Mouse (Mus musculus) stomach, embryonic 16.5 days (tissue): ENCODE results near the gene Ankar. TPM values are rescaled to one million over a fixed set of nuclear protein-coding genes. Genes with fewer than 3 reads are reported as not detected.

Source experiments
- ATAC-seq: fragments of 200-750 bp; cut with Nextera tagmentation; 2 replicates; pipeline ENCODE4 v1.8.0; 2017; ENCODE audit warnings: moderate number of reproducible peaks, moderate TSS enrichment; ENCODE audit not compliant: insufficient read depth, low FRiP score
- H3K27ac ChIP-seq: fragments of 300-500 bp; sonication (generic); 2 replicates; pipeline ENCODE4 v1.5.1; 2014; ENCODE audit warnings: low read length
- H3K27me3 ChIP-seq: fragments of 300-500 bp; sonication (generic); 2 replicates; pipeline ENCODE4 v1.6.1; 2014; ENCODE audit warnings: low read length, control low read depth, mixed read lengths; ENCODE audit not compliant: control insufficient read depth, insufficient read depth
- H3K36me3 ChIP-seq: fragments of 300-500 bp; sonication (generic); 2 replicates; pipeline ENCODE4 v1.6.1; 2014; ENCODE audit warnings: low read length; ENCODE audit not compliant: control insufficient read depth, insufficient read depth
- H3K4me1 ChIP-seq: fragments of 300-500 bp; sonication (generic); 2 replicates; pipeline ENCODE4 v1.6.1; 2014; ENCODE audit warnings: low read length, control low read depth, mixed read lengths; ENCODE audit not compliant: control insufficient read depth, insufficient read depth
- H3K4me2 ChIP-seq: fragments of 300-500 bp; sonication (generic); 2 replicates; pipeline ENCODE4 v1.6.1; 2014; ENCODE audit warnings: low read depth, low read length, mixed read lengths
- H3K4me3 ChIP-seq: fragments of 300-500 bp; sonication (generic); replicated peaks from 2 replicates; pipeline ENCODE4 v1.5.1; 2014; ENCODE audit warnings: mild to moderate bottlenecking, low read length
- H3K9ac ChIP-seq: fragments of 300-500 bp; sonication (generic); 2 replicates; pipeline ENCODE4 v1.6.1; 2014; ENCODE audit warnings: low read length
- H3K9me3 ChIP-seq: fragments of 300-500 bp; sonication (generic); replicated peaks from 2 replicates; pipeline ENCODE4 v1.6.1; 2016; ENCODE audit warnings: low read length, control low read depth; ENCODE audit not compliant: control insufficient read depth
- WGBS: fragments of 180-500 bp; shearing (Covaris S2); extraction: QIAGEN DNeasy Blood & Tissue Kit; methylation state at CpG from one replicate; pipeline ENCODE4 v1.1.7; 2014; 5-methylcytosine and 5-hydroxymethylcytosine counted together
- polyA plus RNA-seq: library from polyadenylated mRNA; unstranded; fragments of >200 nt; fragmentation: Nextera tagmentation; extraction: Ambion mirVana; gene quantifications from 2 replicates; pipeline ENCODE4 v1.2.1, GENCODE M21; 2015

Ankar gene
- polyA plus RNA-seq, 1 experiment from 2014 or later, result not detected

DNA sequence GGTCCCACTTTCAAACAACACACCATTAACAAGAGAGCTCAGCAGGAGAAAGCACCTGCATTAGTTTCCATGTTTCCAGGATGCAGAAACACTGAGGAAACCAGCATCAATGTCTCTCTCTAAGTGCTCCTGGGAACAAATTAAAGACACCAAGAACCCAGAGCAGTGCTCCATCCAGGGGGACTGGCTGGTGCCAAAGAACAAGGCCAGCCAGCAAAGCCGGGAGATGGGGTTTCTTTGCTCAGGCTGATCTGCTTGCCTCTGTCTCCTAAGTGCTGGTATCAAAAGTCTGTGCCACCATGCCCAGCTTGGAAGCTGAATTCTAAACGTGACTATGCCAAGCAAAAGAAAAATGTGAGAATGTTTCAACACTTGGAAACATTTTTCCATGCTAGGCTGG is 16.0 kb upstream of the Ankar start:
- no peaks in the 10 kb centered on the region for H3K27me3 ChIP-seq
- WGBS, result 43% methylated on average over 2 of the region's 2 CpGs
- ATAC-seq, result no peak

DNA sequence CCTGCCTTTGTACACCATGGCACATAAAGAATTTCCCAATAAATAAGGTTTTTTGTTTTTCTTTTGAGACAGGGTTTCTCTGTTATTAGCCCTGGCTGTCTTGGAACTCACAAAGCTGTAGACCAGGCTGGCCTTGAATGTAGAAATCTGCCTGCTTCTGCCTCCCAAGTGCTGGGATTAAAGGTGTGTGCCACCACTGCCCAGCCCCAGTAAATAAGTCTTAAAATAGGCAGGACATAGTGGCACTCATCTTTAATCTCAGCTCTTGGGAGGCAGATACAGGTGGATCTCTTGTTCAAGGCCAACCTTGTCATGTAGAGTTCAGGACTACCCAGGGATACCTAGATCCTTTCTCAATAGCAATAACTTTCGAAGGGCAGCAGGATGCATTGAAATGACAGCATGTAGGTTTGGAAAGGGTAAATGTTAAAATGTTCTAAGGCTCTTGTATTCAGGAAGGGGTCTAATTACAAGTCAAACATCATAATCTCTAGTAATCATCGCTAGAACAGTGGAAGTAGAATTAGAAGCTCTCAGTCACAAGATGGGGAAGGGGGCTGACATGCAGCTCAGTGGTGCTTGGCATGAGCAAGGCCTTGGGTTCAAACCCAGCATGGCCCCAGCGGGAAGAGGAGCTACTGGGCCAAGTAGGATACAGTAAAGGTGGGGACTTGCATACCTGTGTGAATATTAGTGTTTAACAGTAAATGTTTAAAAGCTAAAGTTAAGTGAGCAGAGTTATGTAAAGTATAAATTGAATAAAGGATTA is 15.4 kb upstream of the Ankar start:
- peaks cover 18% of the 10 kb centered on the region for H3K36me3 ChIP-seq
- H3K4me3 ChIP-seq, result no peak overlapping the region
- H3K4me2 ChIP-seq, result no peak overlapping the region
- no peak overlapping the region for H3K27ac ChIP-seq
- ATAC-seq, result no peak
- no peak overlapping the region for H3K9ac ChIP-seq
- WGBS, result 73% methylated on average over 3 of the region's 3 CpGs
- no peaks in the 10 kb centered on the region for H3K27me3 ChIP-seq
- H3K4me1 ChIP-seq, result peaks cover 9% of the 10 kb centered on the region
- no peaks in the 10 kb centered on the region for H3K9me3 ChIP-seq

More for the DNA sequence above, 16.0 kb upstream of the Ankar start:
- Histone ChIP-seq H3K9me3 (no peaks in the 10 kb centered on the region), H3K4me1 (peaks cover 9% of the 10 kb centered on the region), H3K27ac (no peak overlapping the region; the same call in 1 of the 2 replicates), H3K36me3 (peaks cover 18% of the 10 kb centered on the region), H3K4me3 (no peak overlapping the region), H3K4me2 (no peak overlapping the region), H3K9ac (no peak overlapping the region)

DNA sequence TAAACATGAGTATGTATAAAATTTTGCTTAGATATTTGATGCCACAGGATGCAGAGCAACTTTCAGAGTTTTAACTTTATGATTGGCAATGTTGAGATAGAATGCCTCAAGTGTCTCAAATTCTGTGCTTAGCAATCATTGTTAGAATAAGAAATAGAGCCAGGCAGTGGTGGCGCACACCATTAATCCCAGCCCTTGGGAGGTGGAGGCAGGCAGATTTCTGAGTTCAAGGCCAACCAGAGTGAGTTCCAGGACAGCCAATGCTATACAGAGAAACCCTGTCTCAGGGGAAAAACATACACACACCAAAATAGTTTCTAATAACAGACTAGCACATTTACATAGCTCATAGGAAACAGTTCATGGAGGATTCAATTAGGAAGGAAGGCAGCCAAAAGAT is 14.7 kb upstream of the Ankar start:
- Histone ChIP-seq H3K4me1 (peaks cover 9% of the 10 kb centered on the region), H3K9me3 (no peaks in the 10 kb centered on the region), H3K9ac (no peak overlapping the region), H3K27ac (no peak overlapping the region), H3K36me3 (peaks cover 18% of the 10 kb centered on the region), H3K4me2 (no peak overlapping the region), H3K4me3 (no peak overlapping the region), H3K27me3 (no peaks in the 10 kb centered on the region)
- 85% methylated on average over 1 of the region's 1 CpGs for WGBS
- ATAC-seq, result no peak

DNA sequence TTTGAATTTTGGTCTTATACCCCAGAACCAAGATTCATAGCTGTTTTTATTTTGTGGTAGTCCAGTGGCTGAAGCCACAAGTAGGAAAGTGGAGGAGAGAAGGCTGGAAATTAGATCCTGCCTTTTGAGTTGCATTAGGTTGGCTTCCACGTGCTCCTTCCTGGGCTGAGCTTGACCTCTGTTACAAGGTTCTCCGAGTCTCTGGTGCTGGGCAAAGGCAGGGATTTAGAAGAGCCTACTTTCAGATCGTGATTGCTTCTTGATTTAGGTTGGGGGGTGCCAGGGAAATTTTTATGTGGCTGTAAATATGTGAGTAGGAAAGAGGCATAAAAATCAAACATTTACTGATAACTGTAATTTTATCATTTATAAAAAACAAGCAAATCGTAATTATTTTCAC is 14.2 kb upstream of the Ankar start:
- no peaks in the 10 kb centered on the region for H3K9me3 ChIP-seq
- WGBS, result 69% methylated on average over 4 of the region's 4 CpGs

DNA sequence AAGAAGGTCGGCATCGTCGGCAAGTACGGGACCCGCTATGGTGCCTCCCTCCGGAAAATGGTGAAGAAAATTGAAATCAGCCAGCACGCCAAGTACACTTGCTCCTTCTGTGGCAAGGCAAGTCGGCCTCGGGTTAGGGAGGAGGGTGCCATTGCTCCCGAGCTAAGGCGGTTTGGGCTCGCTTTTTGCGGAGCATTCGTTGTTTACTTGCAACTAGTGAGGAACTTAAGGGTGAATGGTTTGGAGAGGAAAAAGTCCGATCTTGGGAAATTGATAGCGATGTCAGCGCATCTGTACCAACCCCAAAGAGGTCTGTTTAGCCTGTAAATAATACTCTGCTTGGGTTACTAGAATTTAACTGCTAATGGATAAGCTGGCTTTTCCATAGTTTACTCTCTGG is 11.3 kb upstream of the Ankar start:
- peaks cover 9% of the 10 kb centered on the region for H3K4me1 ChIP-seq
- peak overlapping the region; percentile 92 for H3K4me2 ChIP-seq
- WGBS, result 2% methylated on average over 17 of the region's 17 CpGs
- H3K27me3 ChIP-seq, result no peaks in the 10 kb centered on the region
- ATAC-seq, result peak; percentile 23; the same call in 1 of the 2 replicates
- H3K4me3 ChIP-seq, result peak overlapping the region; percentile 83
- peak overlapping the region; percentile 87 for H3K27ac ChIP-seq
- H3K9ac ChIP-seq, result peak overlapping the region; percentile 94
- peaks cover 18% of the 10 kb centered on the region for H3K36me3 ChIP-seq
- H3K9me3 ChIP-seq, result no peaks in the 10 kb centered on the region

More for the DNA sequence above, 14.2 kb upstream of the Ankar start:
- Histone ChIP-seq H3K4me1 (peaks cover 9% of the 10 kb centered on the region), H3K4me2 (no peak overlapping the region), H3K9ac (no peak overlapping the region), H3K27me3 (no peaks in the 10 kb centered on the region), H3K27ac (no peak overlapping the region), H3K4me3 (no peak overlapping the region), H3K36me3 (peaks cover 18% of the 10 kb centered on the region)
- ATAC-seq, result no peak

DNA sequence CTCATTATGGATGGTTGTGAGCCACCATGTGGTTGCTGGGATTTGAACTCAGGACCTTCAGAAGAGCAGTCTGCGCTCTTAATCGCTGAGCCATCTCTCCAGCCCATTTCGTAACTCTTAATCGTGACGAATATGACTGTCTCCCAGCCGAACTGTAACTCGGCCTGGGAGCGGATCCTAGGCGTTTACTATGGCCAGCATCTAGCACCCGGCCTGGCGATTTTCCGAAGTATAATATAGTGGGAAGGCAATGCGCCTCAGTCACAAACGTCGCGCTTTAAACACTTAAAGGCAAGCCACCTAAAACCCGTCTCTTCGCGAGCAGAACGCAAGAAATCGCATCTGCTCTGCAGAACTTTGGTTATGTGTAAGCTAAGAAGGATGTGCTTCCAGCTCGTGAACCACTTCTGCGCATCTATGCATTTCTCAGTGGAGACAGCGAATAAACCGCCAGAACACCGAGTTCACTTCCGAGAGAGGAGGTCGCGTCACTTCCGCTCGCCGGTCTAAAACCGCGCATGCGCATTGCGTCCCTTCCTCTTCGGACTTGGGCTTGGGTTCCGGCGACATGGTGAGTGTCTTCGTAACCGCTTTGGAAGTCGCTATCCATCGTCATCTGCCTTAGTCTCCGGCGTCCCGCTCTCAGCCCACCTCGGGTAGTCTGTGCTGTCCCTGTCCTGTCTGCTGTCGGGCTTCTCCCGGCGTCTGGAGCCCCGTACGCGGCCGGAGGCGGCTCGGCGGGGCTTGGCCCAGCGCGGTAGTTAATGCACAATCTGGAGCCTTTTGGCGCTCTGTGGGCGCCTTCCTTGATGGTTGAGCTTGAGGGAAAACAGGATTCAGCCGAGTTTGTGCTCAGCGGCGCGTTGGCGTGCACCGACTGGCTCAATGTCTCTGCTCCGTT is 10.6 kb upstream of the Ankar start, which contains the start of gene Rpl37a:
Gene Rpl37a, plus strand, starts transcription at position 538 of the 901 bp plus-strand sequence.
- peaks cover 9% of the 10 kb centered on the region for H3K4me1 ChIP-seq
- peaks cover 18% of the 10 kb centered on the region for H3K36me3 ChIP-seq
- peak within 1 kb of the TSS; percentile 92 for H3K4me2 ChIP-seq
- WGBS, result 3% methylated on average over 68 of the region's 68 CpGs
- H3K9ac ChIP-seq, result peak within 1 kb of the TSS; percentile 94
- no peaks in the 10 kb centered on the region for H3K27me3 ChIP-seq
- peak within 1 kb of the TSS; percentile 83 for H3K4me3 ChIP-seq
- peak; percentile 92 for ATAC-seq
- H3K9me3 ChIP-seq, result no peaks in the 10 kb centered on the region
- H3K27ac ChIP-seq, result peak within 1 kb of the TSS; percentile 93

DNA sequence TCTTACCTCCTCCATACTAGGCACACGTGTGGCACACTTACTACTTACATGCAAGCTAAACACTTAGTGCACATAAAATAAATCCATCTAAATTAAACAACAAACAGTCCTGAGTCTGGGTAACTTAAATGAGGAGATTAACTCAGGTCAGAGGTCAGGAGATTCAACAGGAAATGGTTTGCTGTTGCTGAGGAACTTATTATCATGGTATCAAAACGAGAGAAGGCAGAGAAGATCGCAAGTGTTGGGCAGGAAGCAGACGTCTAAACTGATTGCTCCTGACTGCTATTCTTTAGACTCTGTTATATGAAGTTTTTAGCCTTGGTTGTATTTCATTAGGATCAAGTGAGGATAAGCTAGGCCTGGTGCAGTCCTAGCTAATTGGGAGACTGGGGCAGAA is 7.1 kb upstream of the Ankar start:
- H3K4me1 ChIP-seq, result peaks cover 1% of the 10 kb centered on the region; the same call in 1 of the 2 replicates
- H3K4me3 ChIP-seq, result no peak overlapping the region
- H3K27ac ChIP-seq, result no peak overlapping the region
- H3K4me2 ChIP-seq, result no peak overlapping the region
- H3K36me3 ChIP-seq, result no peaks in the 10 kb centered on the region
- 53% methylated on average over 4 of the region's 4 CpGs for WGBS
- H3K27me3 ChIP-seq, result no peaks in the 10 kb centered on the region
- H3K9ac ChIP-seq, result no peak overlapping the region
- no peaks in the 10 kb centered on the region for H3K9me3 ChIP-seq
- ATAC-seq, result no peak

DNA sequence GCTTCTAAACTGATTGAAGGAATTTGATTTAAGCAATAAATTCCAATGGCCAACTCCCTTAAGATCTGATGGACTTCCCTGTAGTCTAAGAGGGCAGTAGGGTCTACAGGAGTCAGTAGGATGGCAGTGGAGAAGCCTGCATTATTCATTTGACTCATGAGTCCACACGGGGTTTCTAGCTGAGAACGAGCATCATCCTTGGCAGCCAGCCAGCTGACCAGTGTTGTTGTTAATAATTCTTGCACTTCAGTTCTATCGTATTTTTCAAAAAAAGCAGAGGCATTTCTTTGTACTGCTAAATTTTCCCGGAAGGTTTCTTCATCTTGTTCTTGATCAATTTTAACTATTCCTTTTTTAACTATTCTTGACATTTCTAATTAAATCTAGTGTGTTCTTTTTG is 1.7 kb downstream of the Ankar start:
- Histone ChIP-seq H3K4me3 (no peak overlapping the region), H3K36me3 (no peaks in the 10 kb centered on the region), H3K9me3 (no peaks in the 10 kb centered on the region), H3K27me3 (no peaks in the 10 kb centered on the region), H3K9ac (no peak overlapping the region), H3K27ac (no peak overlapping the region), H3K4me2 (no peak overlapping the region), H3K4me1 (no peaks in the 10 kb centered on the region)
- no peak for ATAC-seq
- WGBS, result 23% methylated on average over 4 of the region's 4 CpGs

DNA sequence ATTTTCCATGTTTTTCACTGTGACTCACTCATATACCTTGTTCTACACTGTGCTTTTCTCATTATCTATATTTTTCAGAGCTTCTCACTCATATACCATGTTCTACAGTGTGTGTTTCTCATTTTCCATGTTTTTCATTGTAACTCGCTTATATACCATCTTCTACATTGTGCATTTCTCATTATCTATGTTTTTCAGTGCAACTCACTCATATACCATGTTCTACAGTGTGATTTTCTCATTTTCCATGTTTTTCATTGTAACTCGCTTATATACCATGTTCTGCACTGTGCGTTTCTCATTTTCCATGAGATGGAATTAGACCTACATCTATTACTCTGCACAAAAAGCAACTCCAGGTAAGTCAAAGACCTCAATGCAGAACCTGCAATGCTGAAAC is 4.1 kb downstream of the Ankar start:
- Histone ChIP-seq H3K4me2 (no peak overlapping the region), H3K9ac (no peak overlapping the region), H3K27me3 (no peaks in the 10 kb centered on the region), H3K36me3 (no peaks in the 10 kb centered on the region), H3K4me3 (no peak overlapping the region), H3K9me3 (no peaks in the 10 kb centered on the region), H3K4me1 (no peaks in the 10 kb centered on the region), H3K27ac (no peak overlapping the region)
- no peak for ATAC-seq
- 53% methylated on average over 3 of the region's 3 CpGs for WGBS
